In the genomic region with DNA sequence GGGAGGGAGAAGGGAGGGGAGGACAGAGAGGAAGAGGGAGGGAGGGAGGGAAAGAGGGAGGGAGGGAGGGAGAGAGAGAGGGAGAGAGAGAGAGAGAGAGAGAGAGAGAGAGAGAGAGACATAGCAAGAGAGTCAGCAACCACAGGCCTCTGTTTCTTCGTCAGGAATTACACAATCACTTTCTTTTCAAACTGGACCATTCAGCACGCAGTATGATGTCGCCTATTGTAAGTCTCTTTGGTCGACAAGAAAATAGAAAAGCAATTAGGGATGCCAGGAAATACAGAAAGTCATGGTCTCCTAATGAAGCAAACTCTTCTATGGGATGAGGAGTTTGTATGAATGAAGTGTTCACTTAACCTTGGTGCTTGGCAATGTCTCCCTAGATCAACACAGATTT, we compare ENCODE assay signal across 25 mouse cellular contexts.
DNase-seq lines count a peak whose midpoint lies in the region; ATAC-seq lines count a peak whose summit lies in the region.
"Had no signal": no experiment of that assay in that cellular context is flagged by ENCODE, and none has a peak within 500 bp of the region (broad histone marks: within the 10 kb centered on the region; RNA-seq: fewer than 3 reads in every experiment).

No protein-coding gene starts in this region.

- H3K27me3 ChIP-seq in hindbrain, embryonic 16.5 days (replicated peaks; ENCODE audit: control insufficient read depth, insufficient read depth, low read length), result no peaks in the 10 kb centered on the region
- H3K27me3 ChIP-seq: CH12.LX; embryonic facial prominence, embryonic 13.5 days; forebrain, embryonic 12.5 days had no signal

- no peak overlapping the region for H3K4me2 ChIP-seq in hindbrain, embryonic 16.5 days (ENCODE audit: low read length)
- H3K4me2 ChIP-seq: forebrain, embryonic 12.5 days had no signal

- ATAC-seq in hindbrain, embryonic 16.5 days, result no peak
- ATAC-seq: CD4-positive, CD25-positive, alpha-beta regulatory T cell, adult 4 months; forebrain, embryonic 14.5 days; forebrain, embryonic 16.5 days had no signal

- no peak overlapping the region for H3K27ac ChIP-seq in hindbrain, embryonic 16.5 days (ENCODE audit: low read depth, low read length)
- H3K27ac ChIP-seq: forebrain, embryonic 10.5 days; forebrain, embryonic 12.5 days had no signal

- no peak overlapping the region for H3K9ac ChIP-seq in hindbrain, embryonic 16.5 days (ENCODE audit: low read depth, low read length)
- H3K9ac ChIP-seq: embryonic facial prominence, embryonic 13.5 days; embryonic facial prominence, embryonic 15.5 days; forebrain, embryonic 12.5 days had no signal

- DNase-seq in heart, adult 11 months, result peak; percentile 1
- DNase-seq in heart, adult 9 months (ENCODE audit: low spot score in 2 of 2), result no peak
- peak; percentile 58 for DNase-seq in Muller cell, postnatal 12 days (ENCODE audit: inconsistent ontology term)
- no peak for DNase-seq in spleen, postnatal 36 days (ENCODE audit: low spot score in 2 of 2)
- DNase-seq: adrenal gland, adult 2 months; adrenal gland, postnatal 10 days; adrenal gland, postnatal 25 days; cerebellum, adult 11 months; cerebellum, adult 18-20 months; cerebellum, adult 8-10 months; cerebellum, adult 9-11 months; cerebellum, postnatal 14 days; cerebellum, postnatal 36 days; embryo, embryonic 11 days had no signal

- 71% methylated on average over 4 of the region's 4 CpGs for WGBS in hindbrain, embryonic 16.5 days

- no peaks in the 10 kb centered on the region for H3K4me1 ChIP-seq in hindbrain, embryonic 16.5 days (ENCODE audit: control insufficient read depth, insufficient read depth, low read depth, low read length)

- no peak overlapping the region for H3K4me3 ChIP-seq in hindbrain, embryonic 16.5 days (ENCODE audit: low read length)
- H3K4me3 ChIP-seq: embryonic facial prominence, embryonic 15.5 days; erythroblast, embryonic 14.5 days; forebrain, embryonic 10.5 days; forebrain, embryonic 12.5 days had no signal

- no peaks in the 10 kb centered on the region for H3K9me3 ChIP-seq in hindbrain, embryonic 16.5 days (ENCODE audit: control insufficient read depth, low read length)
- H3K9me3 ChIP-seq: embryonic facial prominence, embryonic 13.5 days; embryonic facial prominence, embryonic 15.5 days; forebrain, embryonic 10.5 days; forebrain, embryonic 12.5 days; G1E had no signal

- H3K36me3 ChIP-seq in hindbrain, embryonic 16.5 days (ENCODE audit: control insufficient read depth, insufficient read depth, low read length), result no peaks in the 10 kb centered on the region
- H3K36me3 ChIP-seq: embryonic facial prominence, embryonic 13.5 days; embryonic facial prominence, embryonic 15.5 days; forebrain, embryonic 10.5 days; forebrain, embryonic 12.5 days; G1E had no signal

Comparison
In these comparisons a context has a peak if more than half of its experiments do, and no peak if none do; other contexts are left out.
1. DNase-seq: peak in heart, adult 11 months (single experiment) and Muller cell, postnatal 12 days (single experiment); none in heart, adult 9 months (0 of 2) and spleen, postnatal 36 days (0 of 2).